Mouse (Mus musculus): ENCODE data around the gene Tbc1d10b. TPM values are rescaled to one million over a fixed set of nuclear protein-coding genes. Genes with fewer than 3 reads are reported as not detected.

Tbc1d10b gene
- total RNA-seq, 1 experiment from 2014 or later, result 36.4 TPM

Other genes starting within 250 kb of the Tbc1d10b start
- gene Cdipt, start 232.6 kb downstream of the Tbc1d10b start, total RNA-seq (2017), result 33.1 and 56.3 TPM in 2 replicates
- gene Cdiptos, start 232.4 kb downstream of the Tbc1d10b start, total RNA-seq (2017), result 1.6 and 2.3 TPM in 2 replicates
- 26.2 and 39.0 TPM in 2 replicates for gene Mvp, start 193.8 kb downstream of the Tbc1d10b start, total RNA-seq (2017)
- gene Pagr1b, start 192.0 kb downstream of the Tbc1d10b start, total RNA-seq (2017), result not detected in 2 replicates
- gene Pagr1a, start 191.1 kb downstream of the Tbc1d10b start, total RNA-seq (2017), result 3.7 and 9.9 TPM in 2 replicates
- gene Gm42742, start 187.4 kb downstream of the Tbc1d10b start, total RNA-seq (2017), result 35.6 and 38.7 TPM in 2 replicates
- gene Prrt2, start 187.3 kb downstream of the Tbc1d10b start, total RNA-seq (2017), result 0.30 and 0.69 TPM in 2 replicates
- gene Maz, start 181.4 kb downstream of the Tbc1d10b start, total RNA-seq (2017), result 53.3 and 65.4 TPM in 2 replicates
- gene Kif22, start 166.0 kb downstream of the Tbc1d10b start, total RNA-seq (2017), result 74.5 and 90.1 TPM in 2 replicates
- gene Zg16, start 121.1 kb downstream of the Tbc1d10b start, total RNA-seq (2017), result 3.8 and 5.7 TPM in 2 replicates
- 30.3 and 42.1 TPM in 2 replicates for gene AI467606, start 117.1 kb downstream of the Tbc1d10b start, total RNA-seq (2017)
- gene Qprt, start 86.2 kb downstream of the Tbc1d10b start, total RNA-seq (2017), result 2.3 and 2.7 TPM in 2 replicates
- gene Spn, start 70.6 kb downstream of the Tbc1d10b start, total RNA-seq (2017), result 311 and 346 TPM in 2 replicates
- gene Cd2bp2, start 12.4 kb downstream of the Tbc1d10b start, total RNA-seq (2017), result 32.0 and 63.9 TPM in 2 replicates
- gene Mylpf, start 422 bp upstream of the Tbc1d10b start, total RNA-seq (2017), result 8.3 and 23.4 TPM in 2 replicates
- gene Zfp553, start 24.6 kb upstream of the Tbc1d10b start, total RNA-seq (2017), result 19.8 and 29.2 TPM in 2 replicates
- gene Sept1, start 24.7 kb upstream of the Tbc1d10b start, total RNA-seq (2017), result 145 and 165 TPM in 2 replicates
- gene Zfp771, start 35.8 kb upstream of the Tbc1d10b start, total RNA-seq (2017), result 3.9 and 10.2 TPM in 2 replicates
- gene Dctpp1, start 52.2 kb upstream of the Tbc1d10b start, total RNA-seq (2017), result 59.0 and 60.5 TPM in 2 replicates
- 76.8 and 79.8 TPM in 2 replicates for gene Sephs2, start 65.6 kb upstream of the Tbc1d10b start, total RNA-seq (2017)
- 13.7 and 23.1 TPM in 2 replicates for gene Itgal, start 87.8 kb upstream of the Tbc1d10b start, total RNA-seq (2017)
- gene Zfp768, start 137.1 kb upstream of the Tbc1d10b start, total RNA-seq (2017), result 9.1 and 11.1 TPM in 2 replicates
- gene Zfp747, start 167.6 kb upstream of the Tbc1d10b start, total RNA-seq (2017), result 6.8 TPM in 2 replicates
- 7.4 and 7.8 TPM in 2 replicates for gene 9130019O22Rik, start 178.7 kb upstream of the Tbc1d10b start, total RNA-seq (2017)
- gene E430018J23Rik, start 185.2 kb upstream of the Tbc1d10b start, total RNA-seq (2017), result 7.4 and 8.1 TPM in 2 replicates
- gene Zfp764, start 198.4 kb upstream of the Tbc1d10b start, total RNA-seq (2017), result 13.1 and 13.9 TPM in 2 replicates
- gene Zfp688, start 213.6 kb upstream of the Tbc1d10b start, total RNA-seq (2017), result 3.7 and 11.5 TPM in 2 replicates
- gene Zfp689, start 240.7 kb upstream of the Tbc1d10b start, total RNA-seq (2017), result 3.1 and 4.3 TPM in 2 replicates